Mouse (Mus musculus) erythroblast, embryonic 14.5 days (primary cell): Measurements from ENCODE around the gene Tmbim1. TPM values are rescaled to one million over a fixed set of nuclear protein-coding genes. Genes with fewer than 3 reads are reported as not detected.
"Not testable (repeated sequence)": the region's sequence is repeated elsewhere in the genome, so short reads cannot be mapped to it uniquely, and the experiment has no call there.

Experiments used
- H3K27me3 ChIP-seq: 2 replicates; pipeline ENCODE4 v1.6.1; 2012; ENCODE audit warnings: inconsistent platforms; ENCODE audit not compliant: control insufficient read depth
- H3K36me3 ChIP-seq: 2 replicates; pipeline ENCODE4 v1.6.1; 2012; ENCODE audit warnings: mild to moderate bottlenecking, inconsistent platforms; ENCODE audit not compliant: control insufficient read depth
- H3K4me1 ChIP-seq: 2 replicates; pipeline ENCODE4 v1.6.1; 2012; ENCODE audit warnings: inconsistent platforms; ENCODE audit not compliant: control insufficient read depth
- H3K4me3 ChIP-seq: replicated peaks from 2 replicates; pipeline ENCODE3; 2012; ENCODE audit warnings: moderate library complexity, mild to moderate bottlenecking, inconsistent platforms
- H3K9me3 ChIP-seq: 2 replicates; pipeline ENCODE4 v1.6.1; 2012; ENCODE audit warnings: low read length, inconsistent platforms, mixed read lengths; ENCODE audit not compliant: control insufficient read depth
- GATA1 ChIP-seq: IDR thresholded peaks from 2 replicates; pipeline ENCODE4 v1.6.1; 2012; ENCODE audit warnings: low read length, inconsistent platforms, mixed read lengths
- TAL1 ChIP-seq: IDR thresholded peaks from 3 replicates; pipeline ENCODE4 v1.6.1; 2012; ENCODE audit warnings: low read length, inconsistent platforms, mixed read lengths
- polyA plus RNA-seq: library from polyadenylated mRNA; stranded (reverse); fragments of >175 nt; gene quantifications from 2 replicates; pipeline ENCODE4 v1.2.3, GENCODE M21; 2012

Gene Tmbim1
- polyA plus RNA-seq, 1 experiment = 2.7 TPM

GRCm38 (mm10) chr1:74332241-74332763, 26.9 kb upstream of the Tmbim1 start:
- Histone ChIP-seq H3K9me3 (no peaks in the 10 kb centered on the region), H3K4me1 (peaks cover 35% of the 10 kb centered on the region), H3K36me3 (no peaks in the 10 kb centered on the region), H3K27me3 (peaks cover 24% of the 10 kb centered on the region), H3K4me3 (peak overlapping the region; percentile 56)
- TF ChIP-seq TAL1 (no peak), GATA1 (no peak)

GRCm38 (mm10) chr1:74331046-74331681, 25.7 kb upstream of the Tmbim1 start:
- TF ChIP-seq TAL1 = no peak
- TF ChIP-seq GATA1 = no peak
- Histone ChIP-seq H3K9me3 (no peaks in the 10 kb centered on the region), H3K36me3 (no peaks in the 10 kb centered on the region), H3K4me3 (no peak overlapping the region), H3K4me1 (peaks cover 35% of the 10 kb centered on the region), H3K27me3 (peaks cover 24% of the 10 kb centered on the region)

- Histone ChIP-seq H3K9me3 (no peaks in the 10 kb centered on the region), H3K36me3 (no peaks in the 10 kb centered on the region)
- TF ChIP-seq GATA1 = no peak
- TF ChIP-seq TAL1 = no peak
These were observed 24.5 kb upstream of the Tmbim1 start for GRCm38 (mm10) chr1:74329899-74330431.

DNA sequence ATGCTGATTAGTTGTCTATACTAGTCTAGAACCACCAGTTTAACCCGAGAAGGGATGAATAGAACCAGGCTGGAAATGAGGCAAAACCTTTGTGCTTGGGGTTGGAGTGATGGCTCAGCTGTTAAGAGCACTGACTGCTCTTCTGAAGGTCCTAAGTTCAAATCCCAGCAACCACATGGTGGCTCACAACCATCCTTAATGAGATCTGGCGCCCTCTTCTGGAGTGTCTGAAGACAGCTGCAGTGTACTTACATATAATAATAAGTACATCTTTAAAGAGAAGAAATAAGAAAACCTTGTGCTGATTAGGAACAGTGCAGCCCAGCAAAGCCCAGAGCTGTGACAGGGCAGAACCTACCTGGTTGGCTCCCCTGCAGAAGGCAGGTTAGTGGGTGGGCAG, 21.5 kb upstream of the Tmbim1 start:
- H3K4me3 ChIP-seq, H3K9me3 ChIP-seq, H3K36me3 ChIP-seq, H3K27me3 ChIP-seq: not testable (repeated sequence)
- H3K4me1 ChIP-seq = peaks cover 20% of the 10 kb centered on the region

More at GRCm38 (mm10) chr1:74329899-74330431, 24.5 kb upstream of the Tmbim1 start:
- Histone ChIP-seq H3K4me1 (peaks cover 35% of the 10 kb centered on the region), H3K4me3 (no peak overlapping the region), H3K27me3 (peaks cover 19% of the 10 kb centered on the region)

GRCm38 (mm10) chr1:74321396-74321795, 16.0 kb upstream of the Tmbim1 start:
- TF ChIP-seq TAL1 (no peak), GATA1 (no peak)
- Histone ChIP-seq H3K36me3 (no peaks in the 10 kb centered on the region), H3K4me3 (no peak overlapping the region), H3K4me1 (no peaks in the 10 kb centered on the region), H3K9me3 (no peaks in the 10 kb centered on the region), H3K27me3 (peaks cover 3% of the 10 kb centered on the region)

DNA sequence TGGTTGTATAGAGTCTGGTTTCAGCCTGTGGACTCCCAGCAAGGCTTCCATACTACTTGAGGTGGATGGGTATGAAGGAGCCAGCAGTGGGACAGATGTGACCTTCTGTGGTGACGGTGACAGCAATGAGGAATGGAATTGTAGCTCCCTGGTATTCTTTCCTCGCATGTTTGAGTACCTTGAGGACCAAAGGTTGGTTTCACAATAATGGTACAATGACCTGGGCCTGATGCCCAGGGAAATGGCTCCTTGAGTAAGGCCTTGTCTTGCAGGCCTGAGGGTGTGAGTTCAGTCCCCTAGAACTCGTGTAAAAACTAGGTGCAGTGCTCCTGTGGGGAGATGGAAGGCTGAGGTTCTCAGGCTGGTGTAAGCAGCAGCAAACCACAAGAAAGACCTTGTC, 13.3 kb upstream of the Tmbim1 start:
- H3K4me3 ChIP-seq = no peak overlapping the region
- no peaks in the 10 kb centered on the region for H3K36me3 ChIP-seq
- no peak for TF ChIP-seq GATA1
- no peak for TF ChIP-seq TAL1
- H3K27me3 ChIP-seq = peaks cover 3% of the 10 kb centered on the region
- no peaks in the 10 kb centered on the region for H3K9me3 ChIP-seq
- no peaks in the 10 kb centered on the region for H3K4me1 ChIP-seq

GRCm38 (mm10) chr1:74316114-74316827, 10.8 kb upstream of the Tmbim1 start:
- H3K27me3 ChIP-seq = no peaks in the 10 kb centered on the region
- TF ChIP-seq TAL1 = no peak
- no peak for TF ChIP-seq GATA1
- H3K9me3 ChIP-seq = no peaks in the 10 kb centered on the region
- H3K36me3 ChIP-seq = no peaks in the 10 kb centered on the region
- no peaks in the 10 kb centered on the region for H3K4me1 ChIP-seq
- H3K4me3 ChIP-seq = no peak overlapping the region

GRCm38 (mm10) chr1:74314796-74315195, 9.4 kb upstream of the Tmbim1 start:
- no peaks in the 10 kb centered on the region for H3K9me3 ChIP-seq
- no peaks in the 10 kb centered on the region for H3K27me3 ChIP-seq
- H3K4me1 ChIP-seq = no peaks in the 10 kb centered on the region
- no peak overlapping the region for H3K4me3 ChIP-seq
- no peak for TF ChIP-seq GATA1
- no peak for TF ChIP-seq TAL1
- no peaks in the 10 kb centered on the region for H3K36me3 ChIP-seq

- H3K4me1 ChIP-seq = no peaks in the 10 kb centered on the region; the same call in 1 of the 2 replicates
- H3K9me3 ChIP-seq = no peaks in the 10 kb centered on the region
- TF ChIP-seq TAL1 (no peak), GATA1 (no peak)
- no peaks in the 10 kb centered on the region for H3K36me3 ChIP-seq
- H3K27me3 ChIP-seq = no peaks in the 10 kb centered on the region
- no peak overlapping the region for H3K4me3 ChIP-seq
These were observed 7.7 kb upstream of the Tmbim1 start for GRCm38 (mm10) chr1:74313049-74313692.
